Mouse (Mus musculus) liver, embryonic 14.5 days (tissue): ENCODE results near the gene Tubb3.

Source experiments
- CTCF ChIP-seq: IDR thresholded peaks from 2 replicates; pipeline ENCODE4 v1.5.1; 2016; ENCODE audit warnings: antibody characterized with exemption, low read depth, control low read depth
- EP300 ChIP-seq: IDR thresholded peaks from 2 replicates; pipeline ENCODE4 v1.6.1; 2016; ENCODE audit warnings: antibody characterized with exemption, low read depth

DNA sequence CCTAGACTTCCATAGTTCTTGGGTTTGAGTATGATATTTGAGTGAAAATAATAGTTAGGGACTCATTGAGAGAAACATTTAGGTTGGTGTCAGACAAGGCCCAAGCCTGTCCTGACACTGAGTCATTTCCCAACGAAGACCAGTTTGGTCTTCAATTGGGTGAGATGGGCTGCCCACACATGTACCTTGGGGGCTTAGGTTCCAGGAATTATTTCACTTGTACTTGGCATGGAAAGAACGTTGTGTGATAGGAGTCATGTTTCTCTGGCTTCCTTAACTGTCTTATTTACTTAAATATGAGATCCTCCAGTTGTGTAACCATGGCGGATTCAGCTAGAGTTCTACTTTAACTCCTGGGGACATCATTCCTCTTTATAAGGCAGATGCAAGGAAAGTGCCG lies 52.4 kb downstream of the Tubb3 start:
- no peak for TF ChIP-seq EP300
- no peak for TF ChIP-seq CTCF
